ENCODE assay signal across 8 mouse cellular contexts in genomic region chr11:69995391-69995960, GRCm38 (mm10). TPM values are rescaled to one million over a fixed set of nuclear protein-coding genes. Genes with fewer than 3 reads are reported as not detected.
DNase-seq lines count a peak whose midpoint lies in the region; ATAC-seq lines count a peak whose summit lies in the region.

Gene Phf23 (plus strand): TSS chr11:69995777.

- no peaks in the 10 kb centered on the region for H3K9me3 ChIP-seq in hindbrain, embryonic 15.5 days

- WGBS in hindbrain, embryonic 15.5 days: 1% methylated on average over 34 of the region's 36 CpGs

- H3K36me3 ChIP-seq in hindbrain, embryonic 15.5 days: peaks cover 30% of the 10 kb centered on the region

- ATAC-seq in hindbrain, embryonic 15.5 days (ENCODE audit: low FRiP score, low read depth): peak; percentile 85

- H3K4me2 ChIP-seq in hindbrain, embryonic 15.5 days: peak within 1 kb of the TSS; percentile 80

- no peaks in the 10 kb centered on the region for H3K27me3 ChIP-seq in hindbrain, embryonic 15.5 days

- peak within 1 kb of the TSS; percentile 96 for H3K27ac ChIP-seq in hindbrain, embryonic 15.5 days (replicated peaks)

- peak within 1 kb of the TSS; percentile 83 for H3K9ac ChIP-seq in hindbrain, embryonic 15.5 days

- peak; percentile 99 for DNase-seq in T-cell, adult 2 months (ENCODE audit: low spot score)
- DNase-seq in cerebellum, postnatal 36 days: peak; percentile 91 to 96
- peak; percentile 97 to 98 for DNase-seq in frontal cortex, postnatal 36 days (ENCODE audit: low spot score in 2 of 2)
- peak; percentile 97 for DNase-seq in left cerebral cortex, adult 11 months (ENCODE audit: low spot score)
- peak; percentile 98 to 99 for DNase-seq in lung, postnatal 4 days
- peak; percentile 98 for DNase-seq in retina, postnatal 7 days (ENCODE audit: low read depth, low spot score)
- peak; percentile 94 for DNase-seq in urinary bladder, adult 2 months (ENCODE audit: low spot score)

- H3K4me3 ChIP-seq in hindbrain, embryonic 15.5 days: peak within 1 kb of the TSS; percentile 94

- peaks cover 53% of the 10 kb centered on the region for H3K4me1 ChIP-seq in hindbrain, embryonic 15.5 days (replicated peaks)

RNA-seq across cellular contexts. Expression of gene Phf23, which starts in this region (rescaled TPM):
- 56.1 and 62.2 TPM in 2 replicates for polyA plus RNA-seq in hindbrain, embryonic 15.5 days (2015; fragmentation: Nextera tagmentation; extraction: Ambion mirVana)
- 35.8 and 36.4 TPM in 2 replicates for polyA plus RNA-seq in urinary bladder, adult 2 months (2012; rRNA removed)

Comparison
In these comparisons a context has a peak if more than half of its experiments do, and no peak if none do; other contexts are left out.
1. Peak in every context shown above with its lines: DNase-seq, ATAC-seq, H3K4me3 ChIP-seq and H3K27ac ChIP-seq.